In genomic region chr12:111668457-111668912, GRCm38 (mm10) we compare ENCODE assay signal across 7 mouse cellular contexts. TPM values are rescaled to one million over a fixed set of nuclear protein-coding genes. Genes with fewer than 3 reads are reported as not detected.
A peak's percentile ranks its signal among the peaks of the same experiment; 100 is the strongest.
DNase-seq lines count a peak whose midpoint lies in the region; ATAC-seq and TF ChIP-seq lines count a peak whose summit lies in the region.

No protein-coding gene starts in this region.

- H3K36me3 ChIP-seq in embryonic facial prominence, embryonic 12.5 days = no peaks in the 10 kb centered on the region
- H3K36me3 ChIP-seq in heart, adult 2 months (ENCODE audit: control insufficient read depth, insufficient read depth, low read length) = no peaks in the 10 kb centered on the region
- H3K36me3 ChIP-seq in limb, embryonic 13.5 days = peaks cover 5% of the 10 kb centered on the region; the same call in 1 of the 2 replicates
- H3K36me3 ChIP-seq in midbrain, embryonic 16.5 days (ENCODE audit: control insufficient read depth, insufficient read depth, low read length) = no peaks in the 10 kb centered on the region

- H3K27ac ChIP-seq in embryonic facial prominence, embryonic 12.5 days = peak overlapping the region; percentile 86
- H3K27ac ChIP-seq in heart, adult 2 months = peak overlapping the region; percentile 99
- H3K27ac ChIP-seq in limb, embryonic 13.5 days = peak overlapping the region; percentile 85
- peak overlapping the region; percentile 81 for H3K27ac ChIP-seq in midbrain, embryonic 16.5 days (ENCODE audit: low read length)

- peak overlapping the region; percentile 42; the same call in 1 of the 2 replicates for H3K9ac ChIP-seq in embryonic facial prominence, embryonic 12.5 days
- H3K9ac ChIP-seq in heart, adult 2 months (ENCODE audit: low read depth, low read length) = peak overlapping the region; percentile 52
- H3K9ac ChIP-seq in limb, embryonic 13.5 days = peak overlapping the region; percentile 60
- peak overlapping the region; percentile 48 for H3K9ac ChIP-seq in midbrain, embryonic 16.5 days (ENCODE audit: low read depth, low read length)

- peak; percentile 98 for DNase-seq in adrenal gland, postnatal 25 days
- DNase-seq in heart, adult 2 months = peak; percentile 93 to 97
- peak; percentile 90 to 97 for DNase-seq in kidney, adult 8-10 months
- DNase-seq in spleen, postnatal 10 days (ENCODE audit: low spot score in 2 of 2) = peak; percentile 84 to 95

- peak overlapping the region; percentile 13; the same call in 1 of the 2 replicates for H3K4me3 ChIP-seq in embryonic facial prominence, embryonic 12.5 days
- no peak overlapping the region; the same call in 1 of the 2 replicates for H3K4me3 ChIP-seq in heart, adult 2 months
- H3K4me3 ChIP-seq in limb, embryonic 13.5 days = peak overlapping the region; percentile 27
- H3K4me3 ChIP-seq in midbrain, embryonic 16.5 days (ENCODE audit: low read depth, low read length) = peak overlapping the region; percentile 95; the same call in 1 of the 2 replicates

- H3K27me3 ChIP-seq in embryonic facial prominence, embryonic 12.5 days = peaks cover 41% of the 10 kb centered on the region
- H3K27me3 ChIP-seq in heart, adult 2 months (ENCODE audit: control insufficient read depth, insufficient read depth, low read length) = no peaks in the 10 kb centered on the region
- H3K27me3 ChIP-seq in limb, embryonic 13.5 days = peaks cover 46% of the 10 kb centered on the region
- no peaks in the 10 kb centered on the region for H3K27me3 ChIP-seq in midbrain, embryonic 16.5 days (ENCODE audit: control insufficient read depth, insufficient read depth, low read depth, low read length)

- ATAC-seq in embryonic facial prominence, embryonic 12.5 days (ENCODE audit: insufficient number of reproducible peaks, insufficient read depth, low FRiP score, low TSS enrichment) = peak; percentile 65
- peak; percentile 79 for ATAC-seq in limb, embryonic 13.5 days (ENCODE audit: low FRiP score, low read depth)
- ATAC-seq in midbrain, embryonic 16.5 days = peak; percentile 33; the same call in 1 of the 2 replicates

- H3K4me2 ChIP-seq in embryonic facial prominence, embryonic 12.5 days (replicated peaks) = peak overlapping the region; percentile 49
- peak overlapping the region; percentile 64 for H3K4me2 ChIP-seq in limb, embryonic 13.5 days (replicated peaks)
- peak overlapping the region; percentile 83 for H3K4me2 ChIP-seq in midbrain, embryonic 16.5 days (ENCODE audit: low read length)

- peak; percentile 92 for TF ChIP-seq CTCF in heart, adult 2 months (IDR thresholded peaks at IDR 0.05)

- no peaks in the 10 kb centered on the region for H3K9me3 ChIP-seq in embryonic facial prominence, embryonic 12.5 days
- H3K9me3 ChIP-seq in limb, embryonic 13.5 days = no peaks in the 10 kb centered on the region
- H3K9me3 ChIP-seq in midbrain, embryonic 16.5 days (replicated peaks; ENCODE audit: control insufficient read depth, low read length, poor library complexity, severe bottlenecking) = no peaks in the 10 kb centered on the region

- intact Hi-C loops in heart, adult 2 months (cut with DNase I) = loop anchor here (1.0 to 2.0 kb wide), 3 partner anchors 28 to 278 kb away; no protein-coding TSS in a partner anchor

- H3K79me2 ChIP-seq in heart, adult 2 months (replicated peaks; ENCODE audit: control insufficient read depth, insufficient read depth, low read length) = no peaks in the 10 kb centered on the region

- 0 out of 2 replicates have a peak, but pooled peaks have one; percentile 27 for TF ChIP-seq POLR2A in heart, adult 2 months (IDR thresholded peaks at IDR 0.05; ENCODE audit: insufficient read depth, low read depth, low read length)

- WGBS in embryonic facial prominence, embryonic 12.5 days = under 1% methylated on average over 8 of the region's 8 CpGs
- WGBS in heart, adult 2 months = under 1% methylated on average over 8 of the region's 8 CpGs
- WGBS in limb, embryonic 13.5 days = under 1% methylated on average over 8 of the region's 8 CpGs
- 2% methylated on average over 8 of the region's 8 CpGs for WGBS in midbrain, embryonic 16.5 days

- peaks cover 34% of the 10 kb centered on the region for H3K4me1 ChIP-seq in embryonic facial prominence, embryonic 12.5 days
- H3K4me1 ChIP-seq in heart, adult 2 months (ENCODE audit: control insufficient read depth, insufficient read depth, low read length) = peaks cover 14% of the 10 kb centered on the region
- peaks cover 44% of the 10 kb centered on the region for H3K4me1 ChIP-seq in limb, embryonic 13.5 days
- H3K4me1 ChIP-seq in midbrain, embryonic 16.5 days (ENCODE audit: control insufficient read depth, insufficient read depth, low read length) = peaks cover 29% of the 10 kb centered on the region

- peak; percentile 100 for TF ChIP-seq EP300 in heart, adult 2 months (IDR thresholded peaks at IDR 0.05; ENCODE audit: insufficient read depth, low read depth, low read length)

RNA-seq across cellular contexts. Expression of gene Ckb, which starts 3.7 kb away (rescaled TPM):
- total RNA-seq in adrenal gland, postnatal 25 days (2021) = 24.3 and 27.3 TPM in 2 replicates
- 339 and 355 TPM in 2 replicates for polyA plus RNA-seq in embryonic facial prominence, embryonic 12.5 days (2016; fragmentation: Nextera tagmentation; extraction: Ambion mirVana)
- total RNA-seq in heart, adult 2 months (2021) = 10 to 100 TPM; 65.3 to 81.4 TPM
- 115 and 120 TPM in 2 replicates for polyA plus RNA-seq in heart, adult 2 months (2012; rRNA removed)
- polyA plus RNA-seq in limb, embryonic 13.5 days (2015; fragmentation: Nextera tagmentation; extraction: Ambion mirVana) = 128 and 135 TPM in 2 replicates
- polyA plus RNA-seq in midbrain, embryonic 16.5 days (2015; fragmentation: Nextera tagmentation; extraction: Ambion mirVana) = 1,397 and 1,482 TPM in 2 replicates

RNA-seq across cellular contexts. Expression of gene Trmt61a, which starts 9.4 kb away (rescaled TPM):
- total RNA-seq in adrenal gland, postnatal 25 days (2021) = 9.6 and 11.0 TPM in 2 replicates
- 13.3 and 15.1 TPM in 2 replicates for polyA plus RNA-seq in embryonic facial prominence, embryonic 12.5 days (2016; fragmentation: Nextera tagmentation; extraction: Ambion mirVana)
- 1 to 10 TPM; 4.5 to 5.4 TPM for total RNA-seq in heart, adult 2 months (2021)
- 7.6 and 11.8 TPM in 2 replicates for polyA plus RNA-seq in heart, adult 2 months (2012; rRNA removed)
- 10.7 and 13.0 TPM in 2 replicates for polyA plus RNA-seq in limb, embryonic 13.5 days (2015; fragmentation: Nextera tagmentation; extraction: Ambion mirVana)
- polyA plus RNA-seq in midbrain, embryonic 16.5 days (2015; fragmentation: Nextera tagmentation; extraction: Ambion mirVana) = 9.8 and 10.4 TPM in 2 replicates

RNA-seq across cellular contexts. Expression of gene Bag5, which starts 44.6 kb away (rescaled TPM):
- 34.8 and 36.2 TPM in 2 replicates for total RNA-seq in adrenal gland, postnatal 25 days (2021)
- polyA plus RNA-seq in embryonic facial prominence, embryonic 12.5 days (2016; fragmentation: Nextera tagmentation; extraction: Ambion mirVana) = 59.7 and 61.3 TPM in 2 replicates
- 10 to 100 TPM; 18.8 to 22.8 TPM for total RNA-seq in heart, adult 2 months (2021)
- polyA plus RNA-seq in heart, adult 2 months (2012; rRNA removed) = 9.8 and 15.9 TPM in 2 replicates
- polyA plus RNA-seq in limb, embryonic 13.5 days (2015; fragmentation: Nextera tagmentation; extraction: Ambion mirVana) = 62.7 and 63.0 TPM in 2 replicates
- polyA plus RNA-seq in midbrain, embryonic 16.5 days (2015; fragmentation: Nextera tagmentation; extraction: Ambion mirVana) = 70.4 and 71.8 TPM in 2 replicates

RNA-seq across cellular contexts. Expression of gene Apopt1, which starts 44.6 kb away (rescaled TPM):
- total RNA-seq in adrenal gland, postnatal 25 days (2021) = 69.6 and 71.2 TPM in 2 replicates
- 53.0 and 59.7 TPM in 2 replicates for polyA plus RNA-seq in embryonic facial prominence, embryonic 12.5 days (2016; fragmentation: Nextera tagmentation; extraction: Ambion mirVana)
- total RNA-seq in heart, adult 2 months (2021) = 10 to 100 TPM; 32.0 to 36.3 TPM
- 31.4 and 31.7 TPM in 2 replicates for polyA plus RNA-seq in heart, adult 2 months (2012; rRNA removed)
- 60.8 and 61.0 TPM in 2 replicates for polyA plus RNA-seq in limb, embryonic 13.5 days (2015; fragmentation: Nextera tagmentation; extraction: Ambion mirVana)
- polyA plus RNA-seq in midbrain, embryonic 16.5 days (2015; fragmentation: Nextera tagmentation; extraction: Ambion mirVana) = 52.3 and 56.8 TPM in 2 replicates
